Mouse (Mus musculus) myocyte (in vitro differentiated cells): Measurements from ENCODE around the gene Srpk2.

ENCODE experiments used
- CEBPB ChIP-seq: IDR thresholded peaks from 2 replicates; pipeline ENCODE4 v1.6.1; 2011; ENCODE audit warnings: mild to moderate bottlenecking, moderate library complexity; ENCODE audit not compliant: poor library complexity, insufficient read depth, severe bottlenecking
- E2F4 ChIP-seq: IDR thresholded peaks from one replicate; pipeline ENCODE4 v1.6.1; 2011; ENCODE audit warnings: mild to moderate bottlenecking, control low read depth, moderate library complexity; ENCODE audit not compliant: insufficient read depth
- MAX ChIP-seq: IDR thresholded peaks from one replicate; pipeline ENCODE4 v1.6.1; 2011; ENCODE audit warnings: low read depth, mild to moderate bottlenecking, control low read depth
- MYOD1 ChIP-seq, 3 experiments: IDR thresholded peaks; one replicate each; pipeline ENCODE4 v1.6.1; 2011; ENCODE audit warnings: control low read depth in 2 of 3, low read depth in 2 of 3, mild to moderate bottlenecking in 2 of 3, moderate library complexity in 1 of 3; ENCODE audit not compliant: insufficient read length in 2 of 3, control insufficient read depth in 1 of 3
- POLR2A ChIP-seq: IDR thresholded peaks from one replicate; pipeline ENCODE4 v1.6.1; 2011; ENCODE audit warnings: low read depth, mild to moderate bottlenecking, control low read depth, moderate library complexity; ENCODE audit not compliant: insufficient read length
- POLR2AphosphoS2 ChIP-seq: IDR thresholded peaks from one replicate; pipeline ENCODE4 v1.6.1; 2011; ENCODE audit warnings: low read depth, control low read depth; ENCODE audit not compliant: insufficient read length
- REST ChIP-seq: IDR thresholded peaks from one replicate; pipeline ENCODE4 v1.6.1; 2011; ENCODE audit warnings: mild to moderate bottlenecking, control low read depth, moderate library complexity; ENCODE audit not compliant: insufficient read depth, insufficient read length
- SRF ChIP-seq: IDR thresholded peaks from one replicate; pipeline ENCODE4 v1.6.1; 2011; ENCODE audit warnings: low read depth; ENCODE audit not compliant: control insufficient read depth, insufficient read length
- TCF12 ChIP-seq: IDR thresholded peaks from one replicate; pipeline ENCODE4 v1.6.1; 2011; ENCODE audit warnings: mild to moderate bottlenecking, control low read depth; ENCODE audit not compliant: poor library complexity, insufficient read depth, severe bottlenecking
- USF1 ChIP-seq: IDR thresholded peaks from one replicate; pipeline ENCODE4 v1.6.1; 2011; ENCODE audit warnings: low read depth, mild to moderate bottlenecking, control low read depth, moderate library complexity

DNA sequence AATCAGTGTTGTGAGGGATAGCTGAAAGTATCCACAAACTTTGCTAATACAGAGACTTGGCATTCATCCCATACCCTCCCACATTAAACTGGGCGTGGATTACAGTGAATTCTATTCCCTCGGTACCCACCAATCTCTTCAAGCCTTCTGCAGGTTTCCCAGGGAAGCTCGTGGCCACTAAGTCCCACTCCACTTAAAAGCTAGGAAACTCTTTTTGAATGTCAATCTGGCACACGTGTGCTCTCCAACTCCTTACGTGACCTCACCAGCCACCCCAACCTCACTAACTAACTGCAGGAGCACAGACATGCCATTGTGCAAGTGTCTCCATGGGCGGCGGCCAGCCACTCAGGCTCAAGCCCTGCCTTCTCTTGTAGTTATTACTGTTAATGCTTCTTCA lies 12.3 kb downstream of the Srpk2 start:
- TF ChIP-seq POLR2A (no peak), USF1 (no peak), MYOD1 (IDR thresholded peaks at IDR 0.05; ENCODE audit: control insufficient read depth in 1 of 3, insufficient read length in 2 of 3, low read depth in 2 of 3) (no peak), MAX (no peak), E2F4 (no peak), TCF12 (no peak), POLR2AphosphoS2 (no peak), REST (no peak), SRF (no peak), CEBPB (no peak)
